Mouse (Mus musculus): ENCODE results near the gene Ttc23.

Gene Ttc23

GRCm38 (mm10) chr7:67801022-67801421 is 153.8 kb downstream of the Ttc23 start:
- DNase-seq (ENCODE audit: low spot score in 2 of 2): no peak

- DNase-seq (ENCODE audit: low spot score in 2 of 2): peak; percentile 70 to 73
Measured at GRCm38 (mm10) chr7:67803015-67803856, 156.0 kb downstream of the Ttc23 start.

DNA sequence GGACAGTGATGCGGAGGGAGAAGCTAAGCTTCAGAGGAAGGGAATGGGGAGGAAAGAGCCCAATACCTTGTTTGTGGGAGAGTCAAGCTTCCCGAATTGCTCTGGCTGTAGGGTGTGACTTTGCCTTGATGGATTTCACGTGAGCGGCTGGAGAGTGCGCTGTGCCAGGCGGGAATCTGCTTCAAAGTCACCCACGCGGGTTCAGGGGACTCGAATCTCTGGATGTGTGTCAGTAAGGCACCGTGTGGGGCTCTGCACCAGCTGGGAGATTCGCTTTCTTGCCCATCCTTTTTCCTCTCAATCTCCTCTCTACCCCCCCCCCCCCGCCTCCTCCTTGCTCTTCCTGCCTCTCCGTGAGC is 156.6 kb downstream of the Ttc23 start:
- no peak for DNase-seq (ENCODE audit: low spot score in 2 of 2)

All from frontal cortex, postnatal 25 days (tissue).